Mouse (Mus musculus): Measurements from ENCODE around the gene Gm11236.
"Not testable (repeated sequence)": the region's sequence is repeated elsewhere in the genome, so short reads cannot be mapped to it uniquely, and the experiment has no call there.

Gm11236 gene

DNA sequence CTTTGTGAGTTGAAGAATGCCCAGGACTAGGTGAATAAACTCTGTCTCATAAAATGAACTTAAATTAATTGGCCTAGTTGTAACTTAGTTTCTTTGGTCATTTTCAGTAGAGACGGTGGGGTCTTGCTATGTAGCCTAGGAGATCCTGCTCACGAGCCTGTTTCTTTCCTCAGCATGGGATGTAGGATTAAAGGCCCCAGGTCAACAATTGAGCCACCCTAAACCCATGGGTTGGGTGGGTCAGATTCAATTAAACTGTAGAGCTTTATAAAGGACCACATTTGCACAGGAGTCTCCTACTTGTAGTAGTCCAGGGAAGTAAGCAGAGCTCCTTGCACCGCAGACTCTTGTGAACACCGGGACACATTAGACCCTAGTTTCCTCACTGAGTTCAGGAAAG is at the start of gene Gm11236:
Gm11236 (plus strand) TSS at position 301 of the 400 bp plus-strand sequence.
- not testable (repeated sequence) for DNase-seq

DNA sequence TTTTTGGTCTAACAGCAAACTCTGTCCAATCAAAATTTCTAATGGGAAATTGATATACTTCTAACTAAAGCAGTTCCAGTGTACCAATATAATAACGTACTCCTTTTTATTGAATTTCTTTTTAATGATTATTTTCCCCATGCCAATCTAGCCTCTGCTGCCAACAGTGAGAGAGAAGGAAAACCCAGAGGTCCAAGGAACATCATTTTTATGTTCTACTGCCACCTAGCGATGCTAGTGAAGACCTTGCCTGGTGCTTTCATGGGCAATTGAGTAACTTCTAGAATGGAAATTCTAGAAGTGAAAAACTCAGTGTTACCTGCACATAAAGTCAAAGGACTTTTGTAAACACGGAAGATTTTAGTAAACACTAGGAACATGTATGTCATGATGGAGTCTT is 38.7 kb upstream of the Gm11236 start:
- DNase-seq: peak; percentile 86

DNA sequence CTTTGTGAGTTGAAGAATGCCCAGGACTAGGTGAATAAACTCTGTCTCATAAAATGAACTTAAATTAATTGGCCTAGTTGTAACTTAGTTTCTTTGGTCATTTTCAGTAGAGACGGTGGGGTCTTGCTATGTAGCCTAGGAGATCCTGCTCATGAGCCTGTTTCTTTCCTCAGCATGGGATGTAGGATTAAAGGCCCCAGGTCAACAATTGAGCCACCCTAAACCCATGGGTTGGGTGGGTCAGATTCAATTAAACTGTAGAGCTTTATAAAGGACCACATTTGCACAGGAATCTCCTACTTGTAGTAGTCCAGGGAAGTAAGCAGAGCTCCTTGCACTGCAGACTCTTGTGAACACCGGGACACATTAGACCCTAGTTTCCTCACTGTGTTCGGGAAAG is 30.3 kb upstream of the Gm11236 start, which contains the start of gene Gm11238:
Gm11238 (plus strand) TSS at position 301 of the 400 bp plus-strand sequence.
- DNase-seq: not testable (repeated sequence)

DNA sequence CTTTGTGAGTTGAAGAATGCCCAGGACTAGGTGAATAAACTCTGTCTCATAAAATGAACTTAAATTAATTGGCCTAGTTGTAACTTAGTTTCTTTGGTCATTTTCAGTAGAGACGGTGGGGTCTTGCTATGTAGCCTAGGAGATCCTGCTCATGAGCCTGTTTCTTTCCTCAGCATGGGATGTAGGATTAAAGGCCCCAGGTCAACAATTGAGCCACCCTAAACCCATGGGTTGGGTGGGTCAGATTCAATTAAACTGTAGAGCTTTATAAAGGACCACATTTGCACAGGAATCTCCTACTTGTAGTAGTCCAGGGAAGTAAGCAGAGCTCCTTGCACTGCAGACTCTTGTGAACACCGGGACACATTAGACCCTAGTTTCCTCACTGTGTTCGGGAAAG is 15.2 kb upstream of the Gm11236 start, which contains the start of gene Gm11237:
Gm11237 (plus strand) TSS at position 301 of the 400 bp plus-strand sequence.
- DNase-seq: not testable (repeated sequence)

DNA sequence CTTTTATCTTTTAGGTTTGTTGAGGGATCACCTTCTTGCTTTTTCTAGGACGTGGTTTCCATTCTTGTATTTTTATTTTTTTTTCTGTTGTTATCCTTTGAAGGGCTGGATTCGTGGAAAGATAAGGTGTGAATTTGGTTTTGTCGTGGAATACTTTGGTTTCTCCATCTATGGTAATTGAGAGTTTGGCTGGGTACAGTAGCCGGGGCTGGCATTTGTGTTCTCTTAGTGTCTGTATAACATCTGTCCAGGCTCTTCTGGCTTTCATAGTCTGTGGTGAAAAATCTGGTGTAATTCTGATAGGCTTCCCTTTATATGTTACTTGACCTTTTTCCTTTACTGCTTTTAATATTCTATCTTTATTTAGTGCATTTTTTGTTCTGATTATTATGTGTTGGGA is 23.9 kb downstream of the Gm11236 start:
- DNase-seq: not testable (repeated sequence)

DNA sequence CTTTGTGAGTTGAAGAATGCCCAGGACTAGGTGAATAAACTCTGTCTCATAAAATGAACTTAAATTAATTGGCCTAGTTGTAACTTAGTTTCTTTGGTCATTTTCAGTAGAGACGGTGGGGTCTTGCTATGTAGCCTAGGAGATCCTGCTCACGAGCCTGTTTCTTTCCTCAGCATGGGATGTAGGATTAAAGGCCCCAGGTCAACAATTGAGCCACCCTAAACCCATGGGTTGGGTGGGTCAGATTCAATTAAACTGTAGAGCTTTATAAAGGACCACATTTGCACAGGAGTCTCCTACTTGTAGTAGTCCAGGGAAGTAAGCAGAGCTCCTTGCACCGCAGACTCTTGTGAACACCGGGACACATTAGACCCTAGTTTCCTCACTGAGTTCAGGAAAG is 30.1 kb downstream of the Gm11236 start, which contains the start of gene Gm11239:
Gm11239 (plus strand) TSS at position 301 of the 400 bp plus-strand sequence.
- DNase-seq: not testable (repeated sequence)

DNA sequence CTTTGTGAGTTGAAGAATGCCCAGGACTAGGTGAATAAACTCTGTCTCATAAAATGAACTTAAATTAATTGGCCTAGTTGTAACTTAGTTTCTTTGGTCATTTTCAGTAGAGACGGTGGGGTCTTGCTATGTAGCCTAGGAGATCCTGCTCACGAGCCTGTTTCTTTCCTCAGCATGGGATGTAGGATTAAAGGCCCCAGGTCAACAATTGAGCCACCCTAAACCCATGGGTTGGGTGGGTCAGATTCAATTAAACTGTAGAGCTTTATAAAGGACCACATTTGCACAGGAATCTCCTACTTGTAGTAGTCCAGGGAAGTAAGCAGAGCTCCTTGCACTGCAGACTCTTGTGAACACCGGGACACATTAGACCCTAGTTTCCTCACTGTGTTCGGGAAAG is 45.3 kb downstream of the Gm11236 start, which contains the start of gene Gm428:
Gm428 (plus strand) TSS at position 301 of the 400 bp plus-strand sequence.
- DNase-seq: not testable (repeated sequence)
